Mouse (Mus musculus) lung, embryonic 16.5 days (tissue): ENCODE results near the gene Ctdsp2. TPM values are rescaled to one million over a fixed set of nuclear protein-coding genes. Genes with fewer than 3 reads are reported as not detected.
A peak's percentile ranks its signal among the peaks of the same experiment; 100 is the strongest.

Experiments used
- ATAC-seq: fragments of 200-750 bp; cut with Nextera tagmentation; 2 replicates; pipeline ENCODE4 v1.8.0; 2017; ENCODE audit warnings: low read depth, mild to moderate bottlenecking, moderate library complexity
- H3K27ac ChIP-seq: fragments of 300-500 bp; sonication (generic); 2 replicates; pipeline ENCODE4 v1.5.1; 2014; ENCODE audit warnings: mild to moderate bottlenecking, control low read depth, low read length
- H3K27me3 ChIP-seq: fragments of 300-500 bp; sonication (generic); 2 replicates; pipeline ENCODE4 v1.6.1; 2014; ENCODE audit warnings: low read depth, low read length, mixed read lengths; ENCODE audit not compliant: control insufficient read depth, insufficient read depth
- H3K36me3 ChIP-seq: fragments of 300-500 bp; sonication (generic); 2 replicates; pipeline ENCODE4 v1.6.1; 2014; ENCODE audit warnings: low read length; ENCODE audit not compliant: control insufficient read depth, insufficient read depth
- H3K4me1 ChIP-seq: fragments of 300-500 bp; sonication (generic); replicated peaks from 2 replicates; pipeline ENCODE4 v1.6.1; 2014; ENCODE audit warnings: low read length, mixed read lengths; ENCODE audit not compliant: control insufficient read depth, insufficient read depth
- H3K4me2 ChIP-seq: fragments of 300-500 bp; sonication (generic); 2 replicates; pipeline ENCODE4 v1.6.1; 2014; ENCODE audit warnings: low read depth, low read length, control low read depth
- H3K4me3 ChIP-seq: fragments of 300-500 bp; sonication (generic); 2 replicates; pipeline ENCODE4 v1.5.1; 2014; ENCODE audit warnings: mild to moderate bottlenecking, low read length, control low read depth
- H3K9ac ChIP-seq: fragments of 300-500 bp; sonication (generic); 2 replicates; pipeline ENCODE4 v1.6.1; 2014; ENCODE audit warnings: low read length, control low read depth
- H3K9me3 ChIP-seq: fragments of 300-500 bp; sonication (generic); 2 replicates; pipeline ENCODE4 v1.6.1; 2016; ENCODE audit warnings: low read length; ENCODE audit not compliant: control insufficient read depth
- WGBS: fragments of 180-500 bp; shearing (Covaris S2); extraction: QIAGEN DNeasy Blood & Tissue Kit; methylation state at CpG from one replicate; pipeline ENCODE4 v1.1.7; 2014; 5-methylcytosine and 5-hydroxymethylcytosine counted together
- polyA plus RNA-seq: library from polyadenylated mRNA; unstranded; fragments of >200 nt; fragmentation: Nextera tagmentation; extraction: Ambion mirVana; gene quantifications from 2 replicates; pipeline ENCODE4 v1.2.1, GENCODE M21; 2015

Ctdsp2 gene
- polyA plus RNA-seq, 1 experiment from 2014 or later, result 66.2 TPM

DNA sequence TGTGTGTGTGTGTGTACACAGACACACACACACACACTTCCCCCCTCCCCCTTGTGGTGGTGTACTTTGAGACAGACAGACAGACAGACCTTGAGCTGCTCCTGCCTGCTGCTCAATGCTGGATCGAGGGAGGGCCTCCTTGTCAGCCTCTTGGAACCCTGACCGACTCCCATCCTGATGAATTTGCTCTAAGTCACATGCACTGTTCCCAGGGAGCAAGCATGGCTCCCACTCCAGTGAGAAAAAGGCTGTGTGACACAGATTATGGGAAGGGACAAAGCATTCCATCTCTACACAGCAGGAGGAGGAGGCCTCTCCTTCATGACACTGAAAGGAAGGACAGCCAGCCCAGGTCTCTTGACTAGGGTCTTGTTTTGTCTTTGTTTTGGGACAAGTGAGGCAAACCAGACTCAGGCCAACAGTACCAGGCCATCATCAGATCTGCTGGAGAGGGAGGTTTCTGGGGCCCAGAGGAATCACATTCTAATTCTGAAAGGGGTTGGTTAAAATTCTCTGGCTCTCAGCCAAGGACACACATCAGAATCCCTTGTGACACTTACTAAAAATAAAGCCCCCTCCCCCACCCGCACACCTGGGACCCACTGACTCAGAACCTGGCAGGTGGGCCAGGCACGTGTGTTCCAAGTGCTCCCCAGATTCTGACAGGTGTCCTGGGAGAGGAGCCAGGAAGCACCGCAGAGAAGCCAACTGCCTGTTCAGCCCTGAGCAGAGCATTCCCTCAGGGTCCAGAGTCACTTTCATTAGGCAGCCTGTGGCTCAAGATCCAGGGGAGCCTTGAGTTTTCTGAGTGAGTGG lies 5.9 kb downstream of the Ctdsp2 start:
- H3K4me3 ChIP-seq, result no peak overlapping the region; the same call in 1 of the 2 replicates
- no peaks in the 10 kb centered on the region for H3K27me3 ChIP-seq
- peak overlapping the region; percentile 51 for H3K9ac ChIP-seq
- H3K27ac ChIP-seq, result peak overlapping the region; percentile 79
- WGBS, result 13% methylated on average over 5 of the region's 5 CpGs
- no peaks in the 10 kb centered on the region for H3K9me3 ChIP-seq
- H3K36me3 ChIP-seq, result no peaks in the 10 kb centered on the region
- H3K4me2 ChIP-seq, result peak overlapping the region; percentile 91
- ATAC-seq, result no peak
- H3K4me1 ChIP-seq, result peaks cover 81% of the 10 kb centered on the region

DNA sequence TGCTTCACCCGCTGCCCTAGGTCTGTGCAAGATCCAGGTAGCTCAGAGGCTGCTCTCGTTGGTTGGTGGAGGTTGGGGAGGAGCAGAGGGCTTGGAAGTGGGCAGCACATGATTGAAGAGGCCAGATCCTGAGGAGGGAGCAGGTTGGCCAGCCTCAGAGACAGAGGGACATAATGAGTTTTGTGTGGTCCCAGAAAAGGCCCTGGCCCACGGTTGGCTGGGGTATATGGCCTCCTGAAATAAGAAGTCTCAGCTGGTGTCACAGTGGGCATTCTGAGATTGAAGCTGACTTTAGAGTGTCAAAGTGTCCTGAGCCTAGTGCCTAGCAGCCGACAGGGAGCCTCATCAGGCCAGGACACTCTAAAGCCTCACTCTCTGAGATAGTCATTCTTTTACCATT lies 6.6 kb downstream of the Ctdsp2 start:
- Histone ChIP-seq H3K27ac (peak overlapping the region; percentile 79), H3K4me1 (peaks cover 88% of the 10 kb centered on the region), H3K36me3 (no peaks in the 10 kb centered on the region), H3K9me3 (no peaks in the 10 kb centered on the region), H3K9ac (peak overlapping the region; percentile 46; the same call in 1 of the 2 replicates), H3K4me2 (no peak overlapping the region), H3K27me3 (no peaks in the 10 kb centered on the region), H3K4me3 (no peak overlapping the region)
- 67% methylated on average over 4 of the region's 4 CpGs for WGBS
- ATAC-seq, result no peak

DNA sequence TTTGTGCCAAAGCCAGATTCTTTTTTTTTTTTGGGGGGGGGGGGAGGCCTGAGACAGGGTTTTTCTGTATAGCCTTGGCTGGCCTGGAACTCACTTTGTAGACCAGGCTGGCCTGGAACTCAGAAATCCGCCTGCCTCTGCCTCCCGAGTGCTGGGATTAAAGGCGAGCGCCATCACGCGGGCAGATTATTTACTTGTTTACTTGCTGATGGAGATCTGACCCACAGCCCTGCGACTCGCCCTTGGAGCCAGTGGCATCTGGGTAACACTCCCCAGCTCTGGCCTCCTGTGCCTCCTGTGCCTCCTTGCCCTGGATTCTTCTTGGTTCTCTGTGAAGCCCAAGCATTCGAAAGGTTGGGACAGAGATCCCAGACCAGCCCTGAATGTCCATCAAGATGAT lies 7.1 kb downstream of the Ctdsp2 start:
- H3K4me2 ChIP-seq, result 0 out of 2 replicates have a peak overlapping the region, but pooled peaks have one; percentile 45
- H3K27ac ChIP-seq, result peak overlapping the region; percentile 92
- no peaks in the 10 kb centered on the region for H3K27me3 ChIP-seq
- H3K4me1 ChIP-seq, result peaks cover 90% of the 10 kb centered on the region
- no peak overlapping the region for H3K4me3 ChIP-seq
- H3K9ac ChIP-seq, result peak overlapping the region; percentile 41
- H3K36me3 ChIP-seq, result no peaks in the 10 kb centered on the region
- H3K9me3 ChIP-seq, result no peaks in the 10 kb centered on the region
- no peak for ATAC-seq
- 89% methylated on average over 9 of the region's 9 CpGs for WGBS

DNA sequence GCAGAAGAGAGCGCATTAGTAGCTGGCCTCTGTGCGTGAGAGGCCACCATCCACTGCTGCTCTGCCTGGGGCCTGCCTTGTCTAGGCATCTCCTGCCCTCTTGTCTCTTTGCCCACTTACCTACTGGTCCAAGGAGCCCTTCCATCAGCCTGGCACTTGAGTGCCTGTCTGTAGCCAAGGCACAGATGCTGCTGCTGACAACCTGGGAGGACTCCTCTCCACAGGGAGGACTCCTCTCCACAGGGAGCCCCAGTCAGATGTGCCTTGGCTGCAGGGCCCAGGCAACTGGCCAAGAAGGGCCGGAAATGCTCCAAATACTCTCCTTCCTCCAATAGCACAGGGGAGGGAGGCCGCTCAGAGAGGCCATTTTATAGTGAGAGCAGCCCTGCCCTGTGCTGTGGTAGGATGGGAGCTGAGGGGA lies 8.0 kb downstream of the Ctdsp2 start:
- Histone ChIP-seq H3K4me2 (peak overlapping the region; percentile 45), H3K4me3 (peak overlapping the region; percentile 12; the same call in 1 of the 2 replicates), H3K4me1 (peaks cover 85% of the 10 kb centered on the region), H3K27ac (peak overlapping the region; percentile 92), H3K27me3 (no peaks in the 10 kb centered on the region), H3K9ac (peak overlapping the region; percentile 41), H3K36me3 (no peaks in the 10 kb centered on the region; the same call in 1 of the 2 replicates), H3K9me3 (no peaks in the 10 kb centered on the region)
- peak; percentile 85 for ATAC-seq
- 22% methylated on average over 4 of the region's 4 CpGs for WGBS

DNA sequence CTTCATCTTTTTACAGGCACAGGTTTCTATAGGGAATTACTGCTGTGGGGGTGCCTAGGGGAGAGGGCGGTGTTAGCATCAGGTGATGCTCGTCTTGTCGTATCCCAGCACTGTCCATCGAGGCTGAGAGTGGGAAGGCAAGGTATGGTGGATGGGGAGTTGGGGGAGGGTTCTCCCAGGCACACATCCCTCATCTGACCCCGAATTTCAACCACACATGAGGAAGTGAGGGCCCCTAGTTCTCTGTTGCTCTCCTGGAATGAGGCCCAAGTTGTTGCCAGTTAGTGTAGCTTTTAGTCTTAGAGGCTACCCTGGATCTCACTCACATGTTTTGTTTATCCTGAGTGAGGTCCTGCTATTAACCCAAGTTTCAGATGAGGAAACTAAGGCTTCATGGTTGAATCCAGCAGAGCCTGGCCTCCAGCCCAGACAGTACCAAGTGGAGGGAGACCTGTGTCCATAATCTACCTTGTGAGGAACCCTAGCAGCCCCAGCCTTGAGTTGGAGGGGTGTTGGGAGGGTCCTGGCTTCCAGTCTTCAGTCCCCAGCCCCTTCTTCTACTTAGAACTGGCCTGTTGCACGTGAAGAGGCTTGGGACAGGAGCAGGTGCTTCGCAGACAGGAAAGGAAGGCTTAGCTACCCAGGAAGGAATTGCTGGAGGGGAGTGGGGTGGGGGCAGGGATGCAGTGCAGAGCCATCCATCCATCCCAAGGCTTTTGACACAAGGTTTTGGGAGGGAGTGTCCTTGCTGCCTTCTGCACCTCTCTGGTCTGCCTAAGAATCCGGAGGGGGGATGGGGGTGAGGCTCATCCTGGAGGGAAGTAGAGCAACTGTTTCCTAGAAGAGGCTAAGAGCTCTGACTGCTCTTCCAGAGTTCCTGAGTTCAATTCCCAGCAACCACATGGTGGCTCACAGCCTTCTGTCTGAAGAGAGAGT lies 8.9 kb downstream of the Ctdsp2 start:
- Histone ChIP-seq H3K9me3 (no peaks in the 10 kb centered on the region), H3K4me1 (peaks cover 76% of the 10 kb centered on the region), H3K36me3 (peaks cover 6% of the 10 kb centered on the region), H3K27me3 (no peaks in the 10 kb centered on the region), H3K27ac (peak overlapping the region; percentile 92), H3K4me3 (peak overlapping the region; percentile 12; the same call in 1 of the 2 replicates), H3K4me2 (peak overlapping the region; percentile 45), H3K9ac (peak overlapping the region; percentile 17)
- no peak for ATAC-seq
- WGBS, result 47% methylated on average over 8 of the region's 8 CpGs

DNA sequence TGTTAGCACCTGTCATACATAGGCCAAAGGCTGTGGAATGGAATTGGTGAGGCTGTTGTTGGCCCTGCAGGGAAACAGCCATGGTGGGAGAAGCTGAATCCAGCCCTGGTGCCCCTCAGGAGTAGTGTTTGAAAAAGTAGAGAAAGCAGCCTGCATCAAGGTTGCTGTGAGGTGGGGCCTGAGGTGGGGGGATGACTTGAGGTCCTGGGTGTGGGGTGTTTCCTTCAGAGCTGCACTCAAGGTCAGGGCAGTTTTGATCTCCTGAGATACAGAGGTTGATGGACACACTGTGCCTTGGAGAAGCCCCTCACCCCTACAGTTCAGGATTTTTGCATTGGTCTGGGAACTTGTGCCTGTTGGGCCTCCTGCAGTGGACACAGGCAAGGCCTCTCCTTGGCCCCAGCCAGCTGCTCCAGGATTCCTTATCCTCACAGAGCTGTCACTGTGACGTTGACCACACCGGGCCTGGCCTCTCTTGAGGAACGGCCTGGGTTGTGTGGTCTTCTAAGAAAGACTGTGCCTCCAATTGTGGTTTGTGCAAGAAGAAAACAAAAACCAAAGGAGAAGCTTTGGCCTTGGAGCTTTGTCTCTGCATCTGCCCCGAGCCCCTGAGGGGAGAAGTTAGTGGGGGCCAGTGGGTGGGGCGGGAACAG lies 10.1 kb downstream of the Ctdsp2 start:
- Histone ChIP-seq H3K4me3 (no peak overlapping the region), H3K4me1 (peaks cover 64% of the 10 kb centered on the region), H3K9me3 (no peaks in the 10 kb centered on the region), H3K4me2 (no peak overlapping the region), H3K36me3 (peaks cover 18% of the 10 kb centered on the region), H3K27me3 (no peaks in the 10 kb centered on the region), H3K27ac (peak overlapping the region; percentile 36), H3K9ac (peak overlapping the region; percentile 8)
- no peak for ATAC-seq
- 54% methylated on average over 5 of the region's 5 CpGs for WGBS

DNA sequence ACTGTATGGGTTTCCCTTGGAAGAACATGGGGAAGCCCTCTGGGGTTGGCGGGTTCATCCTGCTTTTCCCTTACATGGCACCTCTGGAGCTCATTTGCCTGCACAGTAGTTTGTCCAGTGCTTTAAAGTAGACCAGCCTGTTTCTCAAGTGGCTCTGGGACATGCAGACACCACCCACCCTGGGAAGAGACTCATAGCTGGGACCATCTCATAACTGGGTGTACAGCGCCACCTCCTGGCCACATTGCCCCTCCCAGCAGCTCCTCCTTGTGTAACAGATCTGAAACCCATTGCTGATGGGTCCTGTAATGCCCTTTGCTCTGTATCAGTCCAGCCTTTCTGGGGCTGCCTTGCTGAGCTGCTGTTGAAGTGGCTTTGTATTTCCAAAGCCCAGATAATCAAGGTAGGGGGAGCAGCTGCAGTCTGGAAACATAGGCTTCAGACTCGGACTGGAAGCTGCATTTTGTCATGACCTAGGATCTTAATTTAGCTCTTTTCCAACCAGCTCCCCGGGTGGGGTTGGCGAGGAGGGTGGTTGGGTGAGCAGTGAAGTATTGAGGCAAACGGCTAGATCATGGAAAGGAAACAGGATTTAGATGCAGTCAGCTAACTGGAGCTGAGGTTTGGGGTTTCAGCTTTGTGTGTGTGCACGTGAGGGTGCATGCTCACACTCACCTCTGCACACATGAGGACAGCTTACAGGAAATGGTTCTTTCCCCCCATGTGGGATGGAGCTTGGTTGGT lies 12.0 kb downstream of the Ctdsp2 start:
- H3K36me3 ChIP-seq, result peaks cover 35% of the 10 kb centered on the region
- no peak overlapping the region for H3K4me3 ChIP-seq
- H3K27ac ChIP-seq, result no peak overlapping the region
- WGBS, result 54% methylated on average over 7 of the region's 7 CpGs
- H3K4me2 ChIP-seq, result no peak overlapping the region
- no peaks in the 10 kb centered on the region for H3K27me3 ChIP-seq
- ATAC-seq, result peak; percentile 79
- H3K9ac ChIP-seq, result no peak overlapping the region
- H3K4me1 ChIP-seq, result peaks cover 47% of the 10 kb centered on the region
- no peaks in the 10 kb centered on the region for H3K9me3 ChIP-seq

DNA sequence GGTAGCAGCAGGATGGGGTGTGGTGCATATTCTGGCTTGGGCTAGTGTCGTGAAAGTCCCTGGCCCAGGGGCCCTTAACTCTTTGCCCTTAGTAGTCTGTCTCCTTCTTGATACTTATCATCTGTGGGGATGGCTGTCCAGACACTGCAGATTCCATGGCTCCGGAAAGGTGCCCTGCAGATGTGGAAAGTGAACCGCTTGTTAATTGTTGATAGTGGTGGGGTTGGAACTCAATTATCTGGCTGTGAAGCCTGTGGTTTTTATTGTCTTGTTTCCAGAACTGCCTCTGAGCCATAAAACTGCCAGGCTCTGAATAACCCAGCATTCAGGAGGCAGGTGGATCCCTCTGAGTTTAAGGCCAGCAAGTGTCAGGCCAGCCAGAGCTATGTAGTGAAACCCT lies 13.2 kb downstream of the Ctdsp2 start:
- no peak for ATAC-seq
- peaks cover 35% of the 10 kb centered on the region for H3K4me1 ChIP-seq
- H3K27ac ChIP-seq, result no peak overlapping the region
- WGBS, result 77% methylated on average over 3 of the region's 3 CpGs
- no peaks in the 10 kb centered on the region for H3K27me3 ChIP-seq
- H3K36me3 ChIP-seq, result peaks cover 40% of the 10 kb centered on the region
- no peaks in the 10 kb centered on the region for H3K9me3 ChIP-seq
- H3K4me2 ChIP-seq, result no peak overlapping the region
- H3K9ac ChIP-seq, result no peak overlapping the region
- no peak overlapping the region for H3K4me3 ChIP-seq
